Mouse (Mus musculus) kidney, adult 2 months (tissue): ENCODE results near the gene D7Ertd443e. TPM values are rescaled to one million over a fixed set of nuclear protein-coding genes. Genes with fewer than 3 reads are reported as not detected.
A peak's percentile ranks its signal among the peaks of the same experiment; 100 is the strongest.

Experiments used
- DNase-seq: peaks from one replicate; pipeline ENCODE4 v3.0.0; 2021
- H3K27ac ChIP-seq: fragments of 200-500 bp; 2 replicates; pipeline ENCODE4 v1.5.1; 2012; ENCODE audit warnings: low read depth, low read length, control low read depth, inconsistent platforms; ENCODE audit not compliant: insufficient read depth
- H3K27me3 ChIP-seq: fragments of 200-500 bp; replicated peaks from 2 replicates; pipeline ENCODE4 v1.6.1; 2012; ENCODE audit warnings: mild to moderate bottlenecking, moderate library complexity, low read length, inconsistent platforms; ENCODE audit not compliant: control insufficient read depth, insufficient read depth
- H3K36me3 ChIP-seq: fragments of 200-500 bp; 2 replicates; pipeline ENCODE4 v1.6.1; 2012; ENCODE audit warnings: mild to moderate bottlenecking, moderate library complexity, low read length, inconsistent platforms; ENCODE audit not compliant: control insufficient read depth, insufficient read depth
- H3K4me1 ChIP-seq: fragments of 200-500 bp; 2 replicates; pipeline ENCODE4 v1.6.1; 2011; ENCODE audit warnings: low read length; ENCODE audit not compliant: control insufficient read depth, insufficient read depth
- H3K4me3 ChIP-seq: fragments of 200-500 bp; 2 replicates; pipeline ENCODE4 v1.5.1; 2011; ENCODE audit warnings: mild to moderate bottlenecking, low read depth, low read length, control low read depth; ENCODE audit not compliant: insufficient read depth
- CTCF ChIP-seq: fragments of 200-500 bp; conservative IDR thresholded peaks from 2 replicates; pipeline ENCODE4 v1.5.1; 2011; ENCODE audit warnings: low read depth, mild to moderate bottlenecking, control low read depth, low read length, moderate library complexity, mixed read lengths; ENCODE audit not compliant: insufficient read depth, insufficient read length
- POLR2A ChIP-seq: fragments of 200-500 bp; IDR thresholded peaks from one replicate; pipeline ENCODE4 v1.6.1; 2011; ENCODE audit warnings: low read depth, low read length, control low read depth
- WGBS: fragments of 180-500 bp; shearing (Covaris S2); methylation state at CpG from one replicate; pipeline ENCODE4 v1.1.7; 2018; 5-methylcytosine and 5-hydroxymethylcytosine counted together
- polyA plus RNA-seq: library from polyadenylated mRNA; depleted of rRNA; stranded (reverse); fragments of >200 nt; gene quantifications from 2 replicates; pipeline ENCODE4 v1.2.3, GENCODE M21; 2012; rRNA removed

The D7Ertd443e gene
- 1.5 and 1.6 TPM in 2 replicates for polyA plus RNA-seq

DNA sequence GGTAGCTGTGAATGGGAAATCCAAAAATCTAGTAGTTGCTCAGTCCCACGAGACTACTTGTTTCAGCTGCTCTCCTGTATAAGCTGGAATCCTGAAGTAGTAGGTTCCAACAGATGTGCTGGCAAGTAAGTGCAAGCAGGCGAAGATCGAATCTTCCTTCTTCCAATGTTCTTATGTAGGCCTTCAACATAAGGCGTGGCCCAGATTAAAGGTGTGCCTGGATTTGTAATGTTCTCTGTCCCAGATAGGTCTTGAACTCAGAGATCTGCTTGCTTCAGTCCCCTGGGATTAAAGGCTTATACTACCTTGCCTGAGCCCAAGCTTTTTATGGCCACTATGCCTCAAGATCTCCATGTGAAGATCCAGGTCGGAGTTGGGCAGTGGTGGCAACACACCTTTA, at the start of gene D7Ertd443e:
Gene D7Ertd443e (minus strand): TSS at position 101 of the 400 bp plus-strand sequence.
- Histone ChIP-seq H3K27me3 (no peaks in the 10 kb centered on the region), H3K36me3 (no peaks in the 10 kb centered on the region), H3K27ac (no peak within 1 kb of the TSS), H3K4me1 (no peaks in the 10 kb centered on the region), H3K4me3 (no peak within 1 kb of the TSS)
- TF ChIP-seq POLR2A (no peak), CTCF (no peak)
- DNase-seq, result no peak
- WGBS, result 94% methylated on average over 5 of the region's 5 CpGs

- Histone ChIP-seq H3K27ac (no peak overlapping the region), H3K4me1 (no peaks in the 10 kb centered on the region), H3K27me3 (no peaks in the 10 kb centered on the region), H3K36me3 (no peaks in the 10 kb centered on the region), H3K4me3 (no peak overlapping the region)
- no peak for TF ChIP-seq CTCF
- TF ChIP-seq POLR2A, result no peak
- 84% methylated on average over 3 of the region's 3 CpGs for WGBS
- no peak for DNase-seq
Observed at GRCm38 (mm10) chr7:134431681-134432080, 46.2 kb upstream of the D7Ertd443e start.

DNA sequence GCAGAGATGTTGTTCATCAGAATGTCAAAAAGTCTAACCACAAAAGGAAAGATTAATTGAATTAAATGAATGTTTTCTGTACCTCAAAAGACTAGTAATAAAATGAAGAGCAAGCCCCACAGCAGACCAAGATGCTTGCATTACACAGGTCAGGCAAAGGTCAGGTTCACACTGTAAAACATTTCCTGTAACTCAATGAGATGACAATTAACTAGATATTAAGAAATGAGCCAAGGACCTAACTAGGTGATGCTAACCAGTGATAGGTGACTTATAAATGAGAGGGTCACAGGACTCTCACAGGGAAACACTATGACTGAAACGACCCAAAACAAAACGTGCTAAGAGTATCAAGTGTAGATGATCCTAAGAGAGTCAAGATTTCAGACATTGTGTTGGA, 43.2 kb upstream of the D7Ertd443e start:
- Histone ChIP-seq H3K36me3 (no peaks in the 10 kb centered on the region), H3K27me3 (no peaks in the 10 kb centered on the region), H3K4me1 (no peaks in the 10 kb centered on the region), H3K27ac (no peak overlapping the region), H3K4me3 (no peak overlapping the region)
- peak; percentile 71 for DNase-seq
- TF ChIP-seq POLR2A, result no peak
- TF ChIP-seq CTCF, result no peak
- WGBS, result 49% methylated on average over 2 of the region's 2 CpGs

GRCm38 (mm10) chr7:134415014-134415413, 29.6 kb upstream of the D7Ertd443e start:
- 96% methylated on average over 9 of the region's 9 CpGs for WGBS
- DNase-seq, result no peak
- TF ChIP-seq POLR2A, result no peak
- no peak for TF ChIP-seq CTCF

DNA sequence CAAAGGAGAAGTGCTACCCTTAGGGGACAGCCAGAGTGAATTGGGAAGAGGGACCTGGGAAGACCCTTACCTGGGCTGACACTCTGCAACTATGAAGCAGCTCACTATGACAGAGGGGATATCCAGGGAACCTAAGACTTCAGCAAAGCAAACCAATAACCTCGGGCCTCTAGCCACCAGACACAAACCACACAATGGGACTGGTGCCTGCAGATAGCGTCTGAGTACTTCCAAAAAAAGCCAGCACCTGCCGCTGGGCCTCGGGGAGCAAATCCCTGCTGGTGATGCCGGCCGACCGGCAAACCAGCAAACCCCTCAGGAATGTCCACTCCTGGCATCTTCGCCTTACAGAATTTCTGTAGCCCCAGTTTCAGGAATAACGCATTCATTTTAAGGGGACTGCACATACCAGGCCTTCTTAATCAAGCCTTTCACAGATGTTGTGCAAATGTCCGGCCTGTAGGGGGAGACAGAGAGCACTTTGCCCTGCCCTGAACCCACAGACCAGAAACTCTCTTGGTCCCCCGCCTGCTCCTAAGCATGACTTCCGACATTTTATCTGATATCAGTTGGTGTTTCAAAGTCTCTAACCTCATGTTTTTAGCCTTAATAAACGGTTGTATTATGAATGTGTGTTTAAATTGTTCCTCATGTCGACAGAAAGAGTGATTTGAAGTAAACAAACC, 28.7 kb upstream of the D7Ertd443e start:
- Histone ChIP-seq H3K27ac (no peak overlapping the region), H3K27me3 (no peaks in the 10 kb centered on the region), H3K36me3 (no peaks in the 10 kb centered on the region), H3K4me1 (no peaks in the 10 kb centered on the region), H3K4me3 (no peak overlapping the region)
- peak; percentile 63 for TF ChIP-seq CTCF
- TF ChIP-seq POLR2A, result no peak
- DNase-seq, result peak; percentile 38
- 54% methylated on average over 14 of the region's 14 CpGs for WGBS

More at GRCm38 (mm10) chr7:134415014-134415413, 29.6 kb upstream of the D7Ertd443e start:
- Histone ChIP-seq H3K27me3 (no peaks in the 10 kb centered on the region), H3K4me3 (no peak overlapping the region), H3K4me1 (no peaks in the 10 kb centered on the region), H3K27ac (no peak overlapping the region), H3K36me3 (no peaks in the 10 kb centered on the region)

DNA sequence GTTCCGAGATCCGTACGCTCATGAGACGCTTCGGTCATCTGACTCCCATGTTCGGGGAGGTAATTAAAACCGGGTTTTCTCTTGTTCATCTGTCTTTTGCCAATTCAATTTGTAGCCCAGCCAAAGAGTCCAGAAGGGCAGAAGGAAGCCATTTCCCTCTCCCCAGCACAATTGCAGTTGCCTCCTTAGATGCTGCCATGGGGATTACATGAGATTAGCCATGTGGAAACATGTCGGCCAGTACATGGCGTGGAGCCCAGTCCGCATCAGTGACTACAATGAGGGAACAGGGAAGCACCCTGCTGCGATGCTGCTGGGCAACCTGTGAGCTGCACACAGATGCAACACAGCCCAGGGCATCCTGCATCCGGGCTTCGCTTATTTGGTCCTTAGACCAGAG, 23.2 kb upstream of the D7Ertd443e start:
- Histone ChIP-seq H3K36me3 (no peaks in the 10 kb centered on the region), H3K27ac (no peak overlapping the region), H3K4me1 (no peaks in the 10 kb centered on the region), H3K27me3 (no peaks in the 10 kb centered on the region), H3K4me3 (no peak overlapping the region)
- WGBS, result 56% methylated on average over 13 of the region's 13 CpGs
- TF ChIP-seq POLR2A (no peak), CTCF (no peak)
- peak; percentile 84 for DNase-seq

- Histone ChIP-seq H3K27me3 (peaks cover 2% of the 10 kb centered on the region; the same call in 1 of the 2 replicates), H3K4me3 (no peak overlapping the region), H3K27ac (no peak overlapping the region), H3K36me3 (no peaks in the 10 kb centered on the region), H3K4me1 (no peaks in the 10 kb centered on the region)
- 31% methylated on average over 2 of the region's 2 CpGs for WGBS
- DNase-seq, result peak; percentile 68
- no peak for TF ChIP-seq POLR2A
- no peak for TF ChIP-seq CTCF
Observed at GRCm38 (mm10) chr7:134400746-134401145, 15.3 kb upstream of the D7Ertd443e start.
